Mouse (Mus musculus): ENCODE measurements around the gene Fgb. TPM values are rescaled to one million over a fixed set of nuclear protein-coding genes. Genes with fewer than 3 reads are reported as not detected.

Gene Fgb
- not detected in 2 replicates for total RNA-seq (2017)

GRCm38 (mm10) chr3:83049680-83050079, at the start of gene Fgb:
Fgb (minus strand) TSS chr3:83049863.
- no peak for ATAC-seq (ENCODE audit: extremely low read depth, insufficient number of reproducible peaks, low FRiP score, poor library complexity, severe bottlenecking)

- ATAC-seq (ENCODE audit: extremely low read depth, insufficient number of reproducible peaks, low FRiP score, poor library complexity, severe bottlenecking), result no peak
These were observed 49.5 kb upstream of the Fgb start for GRCm38 (mm10) chr3:83099139-83099538.

- no peak for ATAC-seq (ENCODE audit: extremely low read depth, insufficient number of reproducible peaks, low FRiP score, poor library complexity, severe bottlenecking)
These were observed 48.9 kb upstream of the Fgb start for GRCm38 (mm10) chr3:83098546-83099034.

DNA sequence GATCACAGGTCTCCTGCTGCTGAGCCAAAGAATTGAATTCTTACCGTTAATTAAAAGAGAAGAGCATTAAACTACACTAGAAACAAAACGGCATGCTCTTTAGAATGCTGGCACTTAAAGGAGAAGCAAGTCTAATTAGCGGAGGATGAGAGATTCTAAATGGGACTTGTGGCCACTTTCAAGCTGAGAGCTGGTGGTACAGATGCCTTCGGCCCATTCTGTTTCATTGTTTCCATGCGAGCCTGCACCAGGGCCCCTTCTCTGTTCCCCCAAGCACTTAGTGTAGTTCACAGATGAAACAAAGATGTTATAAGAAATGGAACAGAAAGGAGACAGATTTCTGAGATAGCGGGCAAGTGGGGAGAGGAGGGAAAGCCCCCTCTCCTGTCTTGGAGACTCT, 47.9 kb upstream of the Fgb start:
- no peak for ATAC-seq (ENCODE audit: extremely low read depth, insufficient number of reproducible peaks, low FRiP score, poor library complexity, severe bottlenecking)

- ATAC-seq (ENCODE audit: extremely low read depth, insufficient number of reproducible peaks, low FRiP score, poor library complexity, severe bottlenecking), result peak; percentile 79; the same call in 1 of the 2 replicates
These were observed 30.9 kb upstream of the Fgb start for GRCm38 (mm10) chr3:83080567-83081055.

GRCm38 (mm10) chr3:83076563-83076962, 26.9 kb upstream of the Fgb start:
- ATAC-seq (ENCODE audit: extremely low read depth, insufficient number of reproducible peaks, low FRiP score, poor library complexity, severe bottlenecking), result no peak

GRCm38 (mm10) chr3:83070231-83070630, 20.6 kb upstream of the Fgb start:
- ATAC-seq (ENCODE audit: extremely low read depth, insufficient number of reproducible peaks, low FRiP score, poor library complexity, severe bottlenecking), result no peak

- no peak for ATAC-seq (ENCODE audit: extremely low read depth, insufficient number of reproducible peaks, low FRiP score, poor library complexity, severe bottlenecking)
These were observed 19.2 kb upstream of the Fgb start for GRCm38 (mm10) chr3:83068869-83069268.

DNA sequence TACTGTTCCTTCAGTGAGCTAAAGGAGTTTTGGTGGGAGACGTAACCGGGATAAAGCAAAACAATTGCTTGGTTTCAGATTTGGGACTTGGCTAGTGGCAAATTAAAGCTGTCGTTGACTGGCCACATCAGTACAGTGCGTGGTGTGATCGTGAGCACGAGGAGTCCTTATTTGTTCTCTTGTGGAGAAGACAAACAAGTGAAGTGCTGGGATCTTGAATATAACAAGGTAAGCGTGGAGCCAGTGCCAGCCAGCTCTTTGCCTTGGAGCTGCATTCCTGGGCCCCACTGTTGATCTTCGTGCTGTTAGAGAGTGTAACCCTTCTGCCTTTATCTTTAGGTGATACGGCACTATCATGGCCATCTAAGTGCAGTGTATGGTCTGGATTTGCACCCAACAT, 18.3 kb upstream of the Fgb start:
- no peak for ATAC-seq (ENCODE audit: extremely low read depth, insufficient number of reproducible peaks, low FRiP score, poor library complexity, severe bottlenecking)

GRCm38 (mm10) chr3:83057046-83057445, 7.4 kb upstream of the Fgb start:
- ATAC-seq (ENCODE audit: extremely low read depth, insufficient number of reproducible peaks, low FRiP score, poor library complexity, severe bottlenecking), result no peak

DNA sequence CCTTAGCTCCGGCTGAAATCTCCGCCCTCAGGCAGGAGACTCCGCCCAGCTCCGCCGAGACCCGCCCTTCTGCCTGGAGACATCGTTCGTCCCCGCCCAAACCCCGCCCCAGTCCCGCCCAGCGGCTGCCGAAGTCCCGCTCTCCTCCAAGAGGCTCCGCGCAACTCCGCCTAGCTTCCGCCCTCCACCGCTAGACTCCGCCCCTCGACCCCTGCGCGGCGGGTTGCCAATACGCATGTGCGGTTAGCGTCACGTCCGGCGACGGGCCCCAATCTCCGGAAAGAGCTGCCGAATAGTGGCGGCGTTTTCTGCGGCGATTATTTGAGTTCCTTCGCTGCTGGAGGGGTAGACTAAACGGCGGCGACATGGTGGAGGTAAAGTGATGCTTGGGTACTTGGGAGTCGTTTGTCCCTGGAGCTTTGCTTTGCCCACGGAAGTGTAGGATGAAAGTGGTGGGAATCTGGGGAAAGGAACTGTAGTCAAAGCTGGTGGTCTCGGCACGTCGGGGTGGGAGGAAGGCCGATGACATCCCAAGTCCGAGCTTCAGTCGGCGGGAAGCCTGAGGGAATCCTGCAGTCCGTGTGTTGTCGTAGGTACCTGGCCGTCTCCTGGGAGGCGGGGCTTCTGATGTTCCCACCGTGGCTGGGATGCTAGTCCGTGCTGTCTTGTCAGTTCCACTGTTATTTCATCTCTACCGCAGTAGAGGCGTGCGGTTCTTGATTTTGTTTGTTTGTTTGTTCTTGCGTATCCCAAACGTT, 5.8 kb upstream of the Fgb start, which contains the start of gene Plrg1:
TSS of gene Plrg1 (plus strand) at position 242 of the 758 bp plus-strand sequence.
- ATAC-seq (ENCODE audit: extremely low read depth, insufficient number of reproducible peaks, low FRiP score, poor library complexity, severe bottlenecking), result peak; percentile 97

DNA sequence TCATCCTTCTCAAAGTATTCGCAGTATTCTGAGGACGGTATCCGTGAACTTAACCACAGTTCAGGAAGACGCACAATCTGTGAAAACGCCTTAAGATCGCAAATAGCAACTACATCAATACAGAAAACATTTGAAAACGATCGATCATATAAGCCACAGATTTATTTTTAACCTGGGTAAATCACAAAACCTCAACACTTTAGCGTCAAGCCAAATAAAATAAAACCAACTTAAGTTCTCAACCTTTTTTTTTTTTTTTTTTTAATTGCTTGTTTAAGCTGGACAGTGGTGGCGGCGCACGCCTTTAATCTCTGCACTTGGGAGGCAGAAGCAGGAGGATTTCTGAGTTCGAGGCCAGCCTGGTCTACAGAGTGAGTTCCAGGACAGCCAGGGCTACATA, 5.1 kb upstream of the Fgb start:
- ATAC-seq (ENCODE audit: extremely low read depth, insufficient number of reproducible peaks, low FRiP score, poor library complexity, severe bottlenecking), result no peak

GRCm38 (mm10) chr3:83053758-83054157, 4.1 kb upstream of the Fgb start:
- no peak for ATAC-seq (ENCODE audit: extremely low read depth, insufficient number of reproducible peaks, low FRiP score, poor library complexity, severe bottlenecking)

DNA sequence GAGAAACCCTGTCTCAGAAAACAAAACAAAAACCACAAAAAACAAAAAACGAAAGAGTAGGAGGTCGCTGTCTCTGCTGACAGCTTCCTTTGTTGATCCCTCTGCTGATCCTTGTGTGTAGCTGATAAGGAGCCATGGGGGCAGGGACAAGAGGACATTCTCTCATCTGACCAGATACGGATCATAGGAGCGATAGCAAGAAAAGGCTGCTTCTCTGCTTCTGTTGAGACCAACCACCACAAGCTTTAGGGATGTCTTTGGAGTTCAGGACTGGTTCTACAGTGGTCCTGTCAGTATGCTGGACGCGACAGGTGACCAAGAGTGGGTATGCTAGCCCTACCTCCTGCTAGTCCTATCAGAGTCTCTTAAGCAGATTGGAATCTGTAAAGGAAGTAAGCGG, 3.5 kb upstream of the Fgb start:
- ATAC-seq (ENCODE audit: extremely low read depth, insufficient number of reproducible peaks, low FRiP score, poor library complexity, severe bottlenecking), result no peak

DNA sequence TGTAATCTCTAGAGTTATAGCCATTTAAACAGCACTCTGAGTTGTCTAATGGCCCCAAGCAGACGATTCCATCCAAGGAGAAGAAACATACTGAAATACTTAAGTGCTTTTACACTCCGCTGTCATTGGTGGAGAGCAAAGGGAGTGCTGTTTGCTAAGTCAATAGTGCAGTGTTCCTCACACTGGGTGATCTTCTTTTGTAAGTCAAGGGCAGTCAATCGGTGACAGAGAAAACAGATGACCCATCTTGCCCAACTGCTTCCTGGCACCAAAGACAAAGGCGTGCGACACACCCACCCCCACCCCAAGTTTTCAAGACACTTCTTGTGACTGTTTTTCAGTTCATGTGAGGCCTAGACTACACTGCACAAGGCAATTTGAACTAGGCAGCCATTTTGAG, 2.4 kb upstream of the Fgb start:
- ATAC-seq (ENCODE audit: extremely low read depth, insufficient number of reproducible peaks, low FRiP score, poor library complexity, severe bottlenecking), result no peak

DNA sequence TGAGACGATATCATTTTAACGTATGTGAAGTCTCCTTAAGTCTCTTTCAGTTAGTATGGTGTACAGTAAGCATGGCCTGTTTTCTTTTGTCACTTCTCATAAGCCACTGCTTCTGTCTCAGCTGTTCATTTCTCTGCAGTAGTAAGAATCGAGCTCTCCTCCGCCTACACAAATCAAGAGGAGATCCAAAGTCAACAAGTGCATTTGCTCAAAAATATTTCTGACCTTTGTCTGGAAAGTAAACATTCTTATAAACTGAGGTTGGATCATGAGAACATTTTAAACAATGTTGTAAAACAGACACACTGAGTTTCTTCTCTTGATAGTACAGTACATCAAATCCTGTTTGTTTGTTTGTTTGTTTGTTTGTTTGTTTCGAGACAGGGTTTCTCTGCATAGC, 998 bp upstream of the Fgb start:
- ATAC-seq (ENCODE audit: extremely low read depth, insufficient number of reproducible peaks, low FRiP score, poor library complexity, severe bottlenecking), result no peak

DNA sequence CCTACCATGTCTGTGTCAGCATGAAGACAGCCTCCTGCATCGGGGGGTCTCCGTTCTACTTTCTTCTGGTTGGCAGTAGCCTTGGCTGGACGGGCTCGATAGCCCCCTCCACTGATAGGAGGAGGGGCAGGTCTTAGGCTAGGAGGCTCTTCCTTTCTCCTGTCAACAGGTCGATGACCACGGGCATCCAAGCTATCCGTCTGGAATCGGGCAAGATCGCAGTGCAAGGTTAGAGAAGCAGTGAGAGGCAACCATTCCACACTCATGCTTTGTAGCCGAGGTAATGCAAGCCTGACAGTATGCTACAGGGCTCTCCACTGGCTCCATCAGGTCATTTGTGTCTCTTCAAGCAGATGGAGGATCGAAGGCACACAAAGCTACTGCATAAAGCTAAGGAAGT, 3.0 kb downstream of the Fgb start:
- no peak for ATAC-seq (ENCODE audit: extremely low read depth, insufficient number of reproducible peaks, low FRiP score, poor library complexity, severe bottlenecking)

- no peak for ATAC-seq (ENCODE audit: extremely low read depth, insufficient number of reproducible peaks, low FRiP score, poor library complexity, severe bottlenecking)
These were observed 7.2 kb downstream of the Fgb start for GRCm38 (mm10) chr3:83042451-83042850.

GRCm38 (mm10) chr3:83039666-83040065, 10.0 kb downstream of the Fgb start:
- ATAC-seq (ENCODE audit: extremely low read depth, insufficient number of reproducible peaks, low FRiP score, poor library complexity, severe bottlenecking), result no peak

GRCm38 (mm10) chr3:83038865-83039264, 10.8 kb downstream of the Fgb start:
- no peak for ATAC-seq (ENCODE audit: extremely low read depth, insufficient number of reproducible peaks, low FRiP score, poor library complexity, severe bottlenecking)

GRCm38 (mm10) chr3:83033801-83034200, 15.9 kb downstream of the Fgb start:
- no peak for ATAC-seq (ENCODE audit: extremely low read depth, insufficient number of reproducible peaks, low FRiP score, poor library complexity, severe bottlenecking)
